Mouse (Mus musculus): ENCODE data around the gene Ubox5. TPM values are rescaled to one million over a fixed set of nuclear protein-coding genes. Genes with fewer than 3 reads are reported as not detected.

Ubox5 gene
- polyA plus RNA-seq, 1 experiment = 7.3 TPM

DNA sequence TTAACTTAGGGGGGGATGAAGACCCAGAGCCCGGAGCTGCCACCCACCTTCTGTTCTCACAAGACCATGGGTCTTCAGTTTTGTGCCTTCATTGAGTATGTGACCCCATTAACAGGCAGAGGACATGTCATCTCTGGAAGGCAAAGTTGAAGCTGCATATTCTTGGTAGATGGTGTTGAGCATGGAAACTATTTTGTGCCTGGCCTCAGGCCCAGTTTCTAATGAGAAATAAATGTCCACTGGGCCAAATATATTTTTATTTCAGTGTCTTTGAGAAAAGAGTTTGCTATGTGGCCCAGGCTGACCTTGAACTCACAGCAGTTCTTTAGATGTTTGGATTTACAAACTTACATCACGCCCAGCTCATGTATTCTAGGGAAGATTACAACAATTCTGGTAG lies 40.1 kb downstream of the Ubox5 start:
- no peak for DNase-seq
- no peak for TF ChIP-seq POLR2A (IDR thresholded peaks at IDR 0.05; ENCODE audit: low read depth, low read length)
- no peak for TF ChIP-seq CTCF (conservative IDR thresholded peaks at IDR 0.05; ENCODE audit: insufficient read depth, insufficient read length, low read depth, low read length)
- Histone ChIP-seq H3K27ac (ENCODE audit: insufficient read depth, low read depth, low read length) (no peak overlapping the region), H3K4me1 (ENCODE audit: control insufficient read depth, insufficient read depth, low read length) (no peaks in the 10 kb centered on the region), H3K27me3 (replicated peaks; ENCODE audit: control insufficient read depth, insufficient read depth, low read length) (no peaks in the 10 kb centered on the region), H3K4me3 (ENCODE audit: insufficient read depth, low read depth, low read length) (no peak overlapping the region), H3K36me3 (ENCODE audit: control insufficient read depth, insufficient read depth, low read length) (no peaks in the 10 kb centered on the region)
- 87% methylated on average over 2 of the region's 2 CpGs for WGBS

- DNase-seq = no peak
- WGBS = 72% methylated on average over 4 of the region's 4 CpGs
- TF ChIP-seq POLR2A (IDR thresholded peaks at IDR 0.05; ENCODE audit: low read depth, low read length) = no peak
- TF ChIP-seq CTCF (conservative IDR thresholded peaks at IDR 0.05; ENCODE audit: insufficient read depth, insufficient read length, low read depth, low read length) = no peak
- Histone ChIP-seq H3K4me3 (ENCODE audit: insufficient read depth, low read depth, low read length) (no peak overlapping the region), H3K36me3 (ENCODE audit: control insufficient read depth, insufficient read depth, low read length) (no peaks in the 10 kb centered on the region), H3K27ac (ENCODE audit: insufficient read depth, low read depth, low read length) (no peak overlapping the region), H3K27me3 (replicated peaks; ENCODE audit: control insufficient read depth, insufficient read depth, low read length) (no peaks in the 10 kb centered on the region), H3K4me1 (ENCODE audit: control insufficient read depth, insufficient read depth, low read length) (no peaks in the 10 kb centered on the region)
These were observed 40.7 kb downstream of the Ubox5 start for GRCm38 (mm10) chr2:130589157-130589556.

GRCm38 (mm10) chr2:130588373-130588772 lies 41.5 kb downstream of the Ubox5 start:
- Histone ChIP-seq H3K27me3 (replicated peaks; ENCODE audit: control insufficient read depth, insufficient read depth, low read length) (no peaks in the 10 kb centered on the region), H3K4me3 (ENCODE audit: insufficient read depth, low read depth, low read length) (no peak overlapping the region), H3K27ac (ENCODE audit: insufficient read depth, low read depth, low read length) (no peak overlapping the region), H3K4me1 (ENCODE audit: control insufficient read depth, insufficient read depth, low read length) (no peaks in the 10 kb centered on the region), H3K36me3 (ENCODE audit: control insufficient read depth, insufficient read depth, low read length) (no peaks in the 10 kb centered on the region)
- 82% methylated on average over 2 of the region's 2 CpGs for WGBS
- TF ChIP-seq POLR2A (IDR thresholded peaks at IDR 0.05; ENCODE audit: low read depth, low read length) (no peak), CTCF (conservative IDR thresholded peaks at IDR 0.05; ENCODE audit: insufficient read depth, insufficient read length, low read depth, low read length) (no peak)
- DNase-seq = no peak

DNA sequence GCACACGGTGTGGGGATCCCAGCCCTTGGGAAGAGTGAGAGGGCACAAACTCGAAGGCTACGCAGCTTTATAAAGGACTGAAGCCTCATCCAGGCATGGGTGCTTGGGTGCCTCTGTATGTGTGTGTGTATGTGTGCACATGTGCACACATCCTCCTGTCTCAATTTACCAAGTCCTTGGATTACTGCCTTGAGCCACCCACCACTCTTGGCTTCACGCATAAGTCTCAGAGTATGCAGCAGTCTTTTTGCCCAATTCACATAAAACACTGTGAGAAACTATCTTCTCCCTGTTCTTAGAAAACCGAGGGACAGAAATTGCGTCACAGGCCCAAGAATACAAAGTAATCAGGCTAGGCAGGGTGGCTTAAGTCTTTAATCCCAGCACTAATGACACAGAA lies 43.8 kb downstream of the Ubox5 start:
- H3K27ac ChIP-seq (ENCODE audit: insufficient read depth, low read depth, low read length) = no peak overlapping the region
- DNase-seq = no peak
- H3K4me3 ChIP-seq (ENCODE audit: insufficient read depth, low read depth, low read length) = no peak overlapping the region
- H3K36me3 ChIP-seq (ENCODE audit: control insufficient read depth, insufficient read depth, low read length) = no peaks in the 10 kb centered on the region
- WGBS = 88% methylated on average over 6 of the region's 6 CpGs
- TF ChIP-seq CTCF (conservative IDR thresholded peaks at IDR 0.05; ENCODE audit: insufficient read depth, insufficient read length, low read depth, low read length) = no peak
- TF ChIP-seq POLR2A (IDR thresholded peaks at IDR 0.05; ENCODE audit: low read depth, low read length) = no peak
- no peaks in the 10 kb centered on the region for H3K4me1 ChIP-seq (ENCODE audit: control insufficient read depth, insufficient read depth, low read length)
- H3K27me3 ChIP-seq (replicated peaks; ENCODE audit: control insufficient read depth, insufficient read depth, low read length) = no peaks in the 10 kb centered on the region

GRCm38 (mm10) chr2:130583902-130584560 lies 45.8 kb downstream of the Ubox5 start:
- Histone ChIP-seq H3K27me3 (replicated peaks; ENCODE audit: control insufficient read depth, insufficient read depth, low read length) (peaks cover 3% of the 10 kb centered on the region), H3K36me3 (ENCODE audit: control insufficient read depth, insufficient read depth, low read length) (no peaks in the 10 kb centered on the region), H3K4me1 (ENCODE audit: control insufficient read depth, insufficient read depth, low read length) (no peaks in the 10 kb centered on the region), H3K27ac (ENCODE audit: insufficient read depth, low read depth, low read length) (no peak overlapping the region), H3K4me3 (ENCODE audit: insufficient read depth, low read depth, low read length) (no peak overlapping the region)
- TF ChIP-seq CTCF (conservative IDR thresholded peaks at IDR 0.05; ENCODE audit: insufficient read depth, insufficient read length, low read depth, low read length) = no peak
- TF ChIP-seq POLR2A (IDR thresholded peaks at IDR 0.05; ENCODE audit: low read depth, low read length) = no peak
- no peak for DNase-seq
- WGBS = 79% methylated on average over 10 of the region's 10 CpGs

- Histone ChIP-seq H3K4me3 (ENCODE audit: insufficient read depth, low read depth, low read length) (no peak within 1 kb of the TSS), H3K4me1 (ENCODE audit: control insufficient read depth, insufficient read depth, low read length) (no peaks in the 10 kb centered on the region), H3K27me3 (replicated peaks; ENCODE audit: control insufficient read depth, insufficient read depth, low read length) (peaks cover 3% of the 10 kb centered on the region), H3K27ac (ENCODE audit: insufficient read depth, low read depth, low read length) (no peak within 1 kb of the TSS), H3K36me3 (ENCODE audit: control insufficient read depth, insufficient read depth, low read length) (no peaks in the 10 kb centered on the region)
- no peak for DNase-seq
- 57% methylated on average over 10 of the region's 10 CpGs for WGBS
- no peak for TF ChIP-seq CTCF (conservative IDR thresholded peaks at IDR 0.05; ENCODE audit: insufficient read depth, insufficient read length, low read depth, low read length)
- TF ChIP-seq POLR2A (IDR thresholded peaks at IDR 0.05; ENCODE audit: low read depth, low read length) = no peak
These were observed 47.3 kb downstream of the Ubox5 start, which contains the start of gene Avp for GRCm38 (mm10) chr2:130582552-130582951. Gene Avp (minus strand): TSS chr2:130582554.

- Histone ChIP-seq H3K36me3 (ENCODE audit: control insufficient read depth, insufficient read depth, low read length) (no peaks in the 10 kb centered on the region), H3K27ac (ENCODE audit: insufficient read depth, low read depth, low read length) (no peak overlapping the region), H3K4me3 (ENCODE audit: insufficient read depth, low read depth, low read length) (no peak overlapping the region), H3K4me1 (ENCODE audit: control insufficient read depth, insufficient read depth, low read length) (no peaks in the 10 kb centered on the region), H3K27me3 (replicated peaks; ENCODE audit: control insufficient read depth, insufficient read depth, low read length) (peaks cover 3% of the 10 kb centered on the region)
- 8% methylated on average over 16 of the region's 16 CpGs for WGBS
- TF ChIP-seq CTCF (conservative IDR thresholded peaks at IDR 0.05; ENCODE audit: insufficient read depth, insufficient read length, low read depth, low read length) = no peak
- no peak for TF ChIP-seq POLR2A (IDR thresholded peaks at IDR 0.05; ENCODE audit: low read depth, low read length)
- no peak for DNase-seq
These were observed 48.6 kb downstream of the Ubox5 start for GRCm38 (mm10) chr2:130581201-130581600.
